Mouse (Mus musculus): Measurements from ENCODE around the gene Yif1b.
"Not testable (repeated sequence)": the region's sequence is repeated elsewhere in the genome, so short reads cannot be mapped to it uniquely, and the experiment has no call there.

Gene Yif1b

DNA sequence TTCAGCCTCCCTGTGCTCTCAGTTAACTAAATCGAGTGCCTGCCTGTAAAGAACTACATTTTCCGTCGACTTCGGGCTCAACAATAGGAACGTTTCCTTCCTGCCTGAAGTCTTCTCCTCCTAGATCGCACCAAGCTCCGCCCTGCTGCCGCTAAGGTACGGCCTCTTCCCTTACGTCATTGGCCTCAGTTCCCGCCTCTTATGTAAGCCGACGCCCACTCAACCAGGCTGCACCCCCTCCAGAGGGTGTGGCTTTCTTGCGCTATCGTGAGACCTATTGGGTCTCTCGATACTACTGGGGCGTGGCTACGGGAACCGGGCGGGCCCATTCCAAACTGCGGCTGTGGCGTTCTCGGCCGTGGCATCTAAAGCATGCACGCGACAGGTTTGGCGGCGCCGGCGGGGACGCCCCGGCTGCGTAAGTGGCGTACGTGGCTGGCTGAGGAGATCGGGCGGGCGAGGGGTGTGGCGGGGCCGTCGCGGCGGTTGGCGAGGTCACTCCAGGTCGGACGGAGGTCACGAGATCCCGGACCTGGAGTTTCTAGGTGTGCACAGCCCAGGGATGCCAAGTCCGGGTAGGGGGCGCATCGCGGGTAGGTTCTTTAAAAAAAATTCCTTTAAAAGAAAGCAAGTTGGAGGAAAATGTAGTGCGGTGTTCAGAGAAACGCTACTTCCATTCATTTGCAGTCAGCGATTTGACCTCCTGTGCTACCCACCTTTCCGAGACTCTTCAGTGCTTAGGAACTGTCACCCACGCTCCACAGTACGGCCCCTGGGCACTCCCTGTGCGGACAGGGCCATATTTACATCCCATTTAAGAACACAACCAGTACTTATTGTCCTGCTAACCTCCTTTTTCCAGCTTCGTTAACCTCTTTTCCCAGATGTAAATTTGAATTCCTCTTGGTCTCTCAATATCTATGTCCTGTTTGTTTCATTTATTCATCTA lies at the start of gene Yif1b:
TSS of gene Yif1b (plus strand) at position 311 of the 949 bp plus-strand sequence.
- DNase-seq (ENCODE audit: extremely low read depth, low read depth) = peak; percentile 96

DNA sequence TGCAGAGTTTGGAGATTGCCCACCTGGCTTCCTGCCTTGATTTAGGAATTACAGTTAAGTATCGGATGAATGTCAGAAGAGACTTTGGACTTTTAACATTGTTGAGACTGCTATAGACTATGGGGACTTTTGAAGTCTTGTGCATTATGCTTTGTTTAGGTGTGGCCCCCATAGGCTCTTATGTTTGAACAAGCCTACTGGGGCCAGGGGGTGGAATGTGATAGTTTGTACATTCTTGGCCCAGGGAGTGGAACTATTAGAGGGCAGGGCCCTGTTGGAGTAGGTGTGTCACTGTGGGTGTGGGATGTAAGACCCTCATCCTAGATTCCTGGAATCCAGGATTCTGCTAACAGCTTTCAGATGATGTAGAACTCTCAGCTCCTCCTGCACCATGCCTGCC lies 43.9 kb upstream of the Yif1b start:
- not testable (repeated sequence) for DNase-seq (ENCODE audit: extremely low read depth, low read depth)

GRCm38 (mm10) chr7:29202577-29202976 lies 35.6 kb upstream of the Yif1b start:
- no peak for DNase-seq (ENCODE audit: extremely low read depth, low read depth)

GRCm38 (mm10) chr7:29211013-29211412 lies 27.1 kb upstream of the Yif1b start:
- not testable (repeated sequence) for DNase-seq (ENCODE audit: extremely low read depth, low read depth)

GRCm38 (mm10) chr7:29211415-29212198 lies 26.5 kb upstream of the Yif1b start:
- peak; percentile 83 for DNase-seq (ENCODE audit: extremely low read depth, low read depth)

DNA sequence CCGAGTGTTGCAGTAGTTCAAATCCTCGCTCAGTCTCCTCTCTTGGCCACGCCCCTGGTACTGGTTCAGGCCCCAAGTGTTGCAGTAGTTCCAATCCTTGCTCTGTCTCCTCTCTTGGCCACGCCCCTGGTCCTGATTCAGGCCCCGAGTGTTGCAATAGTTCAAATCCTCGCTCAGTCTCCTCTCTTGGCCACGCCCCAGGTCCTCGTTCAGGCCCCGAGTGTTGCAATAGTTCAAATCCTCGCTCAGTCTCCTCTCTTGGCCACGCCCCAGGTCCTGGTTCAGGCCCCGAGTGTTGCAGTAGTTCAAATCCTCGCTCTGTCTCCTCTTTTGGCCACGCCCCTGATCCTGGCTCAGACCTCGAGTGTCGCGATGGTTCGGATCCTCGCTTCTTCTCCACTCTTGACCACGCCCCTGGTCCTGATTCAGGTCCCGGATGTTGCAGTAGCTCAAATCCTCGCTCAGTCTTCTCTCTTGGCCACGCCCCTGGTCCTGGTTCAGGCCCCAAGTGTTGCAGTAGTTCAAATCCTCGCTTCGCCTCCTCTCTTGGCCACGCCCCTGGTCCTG lies 25.8 kb upstream of the Yif1b start:
- peak; percentile 91 for DNase-seq (ENCODE audit: extremely low read depth, low read depth)

- DNase-seq (ENCODE audit: extremely low read depth, low read depth) = not testable (repeated sequence)
Measured at GRCm38 (mm10) chr7:29212775-29213560, 25.2 kb upstream of the Yif1b start.

- no peak for DNase-seq (ENCODE audit: extremely low read depth, low read depth)
Measured at GRCm38 (mm10) chr7:29213675-29214082, 24.4 kb upstream of the Yif1b start, which contains the start of gene Catsperg1. Gene Catsperg1, minus strand, starts transcription at chr7:29214035.

GRCm38 (mm10) chr7:29214236-29214635 lies 23.9 kb upstream of the Yif1b start:
- DNase-seq (ENCODE audit: extremely low read depth, low read depth) = no peak

- no peak for DNase-seq (ENCODE audit: extremely low read depth, low read depth)
Measured at GRCm38 (mm10) chr7:29214846-29215245, 23.3 kb upstream of the Yif1b start.

DNA sequence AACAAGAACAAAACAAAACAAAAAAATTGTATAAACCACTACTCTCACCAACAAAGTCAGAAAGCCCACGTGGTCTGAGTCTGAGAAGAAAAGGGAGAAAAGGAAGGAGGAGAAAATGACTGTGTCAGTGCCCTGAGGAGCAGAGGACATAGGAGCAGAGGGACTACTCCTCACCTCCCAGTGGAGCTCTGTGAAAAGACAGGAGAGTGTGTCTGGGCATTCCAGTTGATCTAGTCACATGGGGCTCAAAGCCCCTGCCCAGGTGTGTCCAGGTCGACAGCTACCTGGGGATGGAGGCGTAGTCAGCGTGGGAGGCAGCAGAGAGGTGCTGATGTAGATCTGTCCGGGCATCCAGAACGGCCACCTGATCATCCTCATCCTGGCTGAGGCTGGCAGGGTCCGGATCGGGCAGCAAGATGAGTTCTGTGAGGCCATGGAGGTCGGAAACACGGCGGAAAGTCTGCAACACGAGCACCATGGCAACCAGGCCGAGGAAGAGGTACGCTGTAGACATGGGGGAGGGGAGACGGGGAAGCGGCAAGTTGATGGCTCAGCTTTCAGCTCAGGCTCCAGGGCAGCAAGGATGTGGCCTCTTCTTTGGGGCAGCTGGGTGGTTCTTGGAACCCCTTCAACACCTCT lies 13.3 kb upstream of the Yif1b start:
- no peak for DNase-seq (ENCODE audit: extremely low read depth, low read depth)

DNA sequence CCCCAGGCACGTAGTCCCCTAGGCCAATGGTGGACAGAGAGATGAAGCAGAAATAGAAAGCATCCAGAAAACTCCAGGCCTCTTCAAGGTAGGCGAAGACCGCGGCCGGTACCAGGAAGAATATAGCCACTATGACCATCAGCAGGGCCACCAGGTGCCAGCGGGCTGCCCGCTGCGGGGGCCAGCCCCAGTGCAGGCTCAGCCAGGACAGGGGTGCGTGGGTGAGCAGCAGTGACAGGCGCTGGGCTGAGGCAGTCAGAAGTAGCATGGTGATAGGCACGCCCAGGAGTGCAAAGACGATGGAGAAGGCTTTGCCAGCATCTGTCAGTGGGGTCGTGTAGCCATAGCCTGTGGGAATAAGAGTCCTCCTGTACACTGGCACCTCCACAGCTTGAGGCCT lies 12.6 kb upstream of the Yif1b start:
- DNase-seq (ENCODE audit: extremely low read depth, low read depth) = no peak

GRCm38 (mm10) chr7:29228202-29228601 lies 9.9 kb upstream of the Yif1b start:
- no peak for DNase-seq (ENCODE audit: extremely low read depth, low read depth)

- no peak for DNase-seq (ENCODE audit: extremely low read depth, low read depth)
Measured at GRCm38 (mm10) chr7:29230560-29230959, 7.6 kb upstream of the Yif1b start.

DNA sequence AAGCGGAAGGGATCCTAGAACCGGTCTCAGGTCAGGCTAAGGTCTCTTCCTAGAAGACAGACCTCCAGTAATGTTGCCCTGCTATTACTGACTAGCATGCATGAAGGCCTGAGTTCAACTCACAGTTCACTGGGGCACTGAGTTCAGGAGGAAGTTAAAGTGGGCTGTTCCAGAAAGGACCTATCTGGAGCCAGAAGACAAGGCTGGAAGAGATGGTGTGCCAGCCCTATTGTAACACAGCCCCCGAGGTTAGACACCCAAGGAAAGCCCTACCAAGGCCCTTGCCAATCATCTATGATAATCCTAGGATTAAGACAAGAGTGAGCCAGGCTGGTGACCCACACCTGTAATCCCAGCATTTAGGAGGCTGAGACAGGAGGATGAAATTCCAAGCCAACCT lies 6.6 kb upstream of the Yif1b start:
- no peak for DNase-seq (ENCODE audit: extremely low read depth, low read depth)

GRCm38 (mm10) chr7:29232247-29233013 lies 5.7 kb upstream of the Yif1b start, which contains the start of gene Kcnk6:
Gene Kcnk6, minus strand, starts transcription at chr7:29232515.
- no peak for DNase-seq (ENCODE audit: extremely low read depth, low read depth)

DNA sequence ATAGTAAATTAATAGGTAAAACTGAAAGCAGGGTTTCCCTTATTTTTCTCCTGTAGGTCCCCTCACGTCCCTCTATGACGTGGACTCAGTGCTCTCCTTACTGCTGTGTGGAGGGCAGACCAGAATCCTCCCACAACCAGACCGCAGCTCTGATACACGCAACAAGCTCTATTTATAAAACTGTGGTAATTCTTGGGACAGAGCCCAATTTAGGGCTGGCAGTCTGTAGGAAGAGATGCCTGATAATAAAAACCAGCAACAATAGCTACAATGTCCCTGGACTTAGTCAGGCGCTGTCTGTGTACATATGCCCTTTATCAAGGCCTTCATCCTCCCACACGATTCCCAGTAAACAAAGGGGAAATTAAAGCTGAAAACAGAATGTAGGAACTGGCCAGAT lies 4.4 kb upstream of the Yif1b start:
- DNase-seq (ENCODE audit: extremely low read depth, low read depth) = peak; percentile 67

DNA sequence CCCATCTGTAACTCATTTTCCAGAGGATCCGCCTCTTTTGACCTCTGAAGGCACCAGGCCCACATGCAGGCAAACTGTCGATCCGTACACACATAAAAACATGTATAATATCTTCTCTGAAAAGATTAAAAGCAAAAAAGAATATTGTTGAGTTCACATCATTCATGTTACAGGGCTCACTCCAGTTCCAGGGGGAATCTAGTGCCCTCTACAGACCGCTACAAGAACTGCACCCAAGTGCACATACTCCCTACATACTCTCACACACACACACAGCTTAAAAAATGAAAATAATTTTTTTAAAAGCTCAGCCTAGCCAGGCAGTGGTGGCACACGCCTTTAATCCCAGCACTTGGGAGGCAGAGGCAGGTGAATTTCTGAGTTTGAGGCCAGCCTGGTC lies 3.5 kb upstream of the Yif1b start:
- peak; percentile 35 for DNase-seq (ENCODE audit: extremely low read depth, low read depth)

DNA sequence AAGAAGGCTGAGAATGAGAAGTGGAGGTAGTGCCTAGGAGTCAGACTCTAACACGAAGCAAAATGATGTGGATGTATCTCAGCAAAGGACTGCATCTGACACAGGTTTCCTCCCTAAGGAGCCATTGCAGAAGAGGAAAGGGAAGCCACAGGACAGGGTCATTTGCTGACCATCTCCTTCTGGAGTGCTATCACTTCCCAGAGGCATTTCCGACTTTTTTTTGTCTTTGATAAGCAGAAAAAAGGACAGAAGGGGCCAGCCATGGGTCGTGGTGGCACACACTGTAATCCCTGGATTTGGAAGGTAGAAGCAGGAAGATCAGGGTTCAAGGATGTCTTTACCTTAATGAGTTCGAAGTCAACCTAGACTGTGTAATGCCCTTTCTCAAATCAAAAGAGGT lies 1.5 kb upstream of the Yif1b start:
- DNase-seq (ENCODE audit: extremely low read depth, low read depth) = no peak

- not testable (repeated sequence) for DNase-seq (ENCODE audit: extremely low read depth, low read depth)
Measured at GRCm38 (mm10) chr7:29237596-29237995, 533 bp upstream of the Yif1b start.
